Mouse (Mus musculus): ENCODE measurements around the gene St7l. TPM values are rescaled to one million over a fixed set of nuclear protein-coding genes. Genes with fewer than 3 reads are reported as not detected.
A peak's percentile ranks its signal among the peaks of the same experiment; 100 is the strongest.
"Not testable (repeated sequence)": the region's sequence is repeated elsewhere in the genome, so short reads cannot be mapped to it uniquely, and the experiment has no call there.

St7l gene
- polyA plus RNA-seq, 1 experiment from 2014 or later, result 39.7 TPM

- no peak overlapping the region for H3K9ac ChIP-seq (replicated peaks; ENCODE audit: low read length)
- H3K27ac ChIP-seq (replicated peaks; ENCODE audit: low read depth, low read length), result no peak overlapping the region
- no peaks in the 10 kb centered on the region for H3K4me1 ChIP-seq (ENCODE audit: control insufficient read depth, insufficient read depth, low read length)
- H3K36me3 ChIP-seq (replicated peaks; ENCODE audit: control insufficient read depth, insufficient read depth, low read depth, low read length), result no peaks in the 10 kb centered on the region
- no peaks in the 10 kb centered on the region for H3K9me3 ChIP-seq (replicated peaks; ENCODE audit: control insufficient read depth, low read length)
- DNase-seq (ENCODE audit: low spot score) (no peak), ATAC-seq (replicated peaks; ENCODE audit: insufficient number of reproducible peaks, low FRiP score, low TSS enrichment, low read depth) (no peak)
- H3K4me2 ChIP-seq (ENCODE audit: low read depth, low read length), result no peak overlapping the region
- H3K27me3 ChIP-seq (ENCODE audit: control insufficient read depth, insufficient read depth, low read length), result no peaks in the 10 kb centered on the region
- 100% methylated on average over 1 of the region's 1 CpGs for WGBS
- no peak overlapping the region for H3K4me3 ChIP-seq (ENCODE audit: low read depth, low read length)
Measured at GRCm38 (mm10) chr3:104858560-104858959, 5.2 kb upstream of the St7l start.

DNA sequence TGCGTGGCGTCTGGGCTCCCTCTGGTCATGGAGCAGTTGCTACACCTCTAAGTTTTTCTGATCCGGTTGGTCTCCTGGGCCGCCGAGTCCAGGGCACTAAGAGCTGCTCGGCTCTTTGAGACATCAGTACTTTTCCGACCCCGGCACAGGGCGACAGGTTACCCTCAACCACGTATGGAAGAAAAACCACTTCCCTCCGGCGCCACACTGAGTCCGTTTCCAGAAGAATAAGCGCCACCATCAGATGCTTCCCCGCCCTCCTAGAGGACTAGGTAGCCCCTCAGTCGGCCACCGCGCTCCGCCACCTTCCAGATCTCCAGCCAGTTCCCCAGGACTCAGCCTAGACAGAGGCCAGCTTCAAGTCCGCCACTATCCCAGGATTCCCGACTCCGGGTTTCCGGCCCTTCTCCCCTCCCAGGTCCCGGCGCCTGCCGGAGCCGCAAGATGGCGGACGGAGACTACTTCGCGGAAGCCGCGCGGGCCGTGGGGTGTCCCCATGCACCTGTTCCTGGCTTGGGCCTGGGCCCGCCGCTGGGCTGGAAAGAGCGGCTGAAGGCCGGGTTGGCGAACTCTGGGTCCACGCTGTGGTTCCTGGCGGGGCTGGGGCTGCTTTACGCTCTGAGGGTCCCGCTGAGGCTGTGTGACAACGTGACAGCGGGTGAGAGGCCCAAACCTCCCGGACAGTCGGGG is 991 bp downstream of the St7l start:
- WGBS, result under 1% methylated on average over 48 of the region's 48 CpGs
- peak; percentile 90 for ATAC-seq (replicated peaks; ENCODE audit: insufficient number of reproducible peaks, low FRiP score, low TSS enrichment, low read depth)

DNA sequence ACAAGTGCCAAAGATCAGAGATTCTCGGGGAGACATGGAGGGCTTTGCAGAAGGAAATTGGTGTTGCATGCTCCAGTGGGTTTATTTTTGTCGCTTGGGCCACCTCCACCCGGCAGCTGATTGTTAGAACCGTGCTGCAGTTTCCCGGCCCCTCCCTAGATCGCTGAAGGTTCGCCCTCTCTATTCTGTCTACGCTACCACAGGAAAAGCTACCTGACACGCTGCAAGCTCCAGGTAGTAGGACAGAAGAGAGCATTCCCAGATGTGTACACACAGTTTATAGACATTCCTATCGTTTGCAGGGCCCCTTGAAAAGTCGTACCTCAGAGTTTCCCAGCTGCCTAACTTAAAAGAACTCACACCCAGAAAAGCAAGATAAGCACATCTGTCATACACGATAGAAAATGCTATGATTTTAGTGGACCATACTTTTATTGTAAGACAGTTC is 1.6 kb downstream of the St7l start:
- Histone ChIP-seq H3K9me3 (replicated peaks; ENCODE audit: control insufficient read depth, low read length) (no peaks in the 10 kb centered on the region), H3K4me1 (ENCODE audit: control insufficient read depth, insufficient read depth, low read length) (no peaks in the 10 kb centered on the region), H3K4me3 (ENCODE audit: low read depth, low read length) (peak overlapping the region; percentile 90), H3K27me3 (ENCODE audit: control insufficient read depth, insufficient read depth, low read length) (no peaks in the 10 kb centered on the region), H3K27ac (replicated peaks; ENCODE audit: low read depth, low read length) (peak overlapping the region; percentile 74), H3K9ac (replicated peaks; ENCODE audit: low read length) (peak overlapping the region; percentile 97), H3K4me2 (ENCODE audit: low read depth, low read length) (peak overlapping the region; percentile 58), H3K36me3 (replicated peaks; ENCODE audit: control insufficient read depth, insufficient read depth, low read depth, low read length) (no peaks in the 10 kb centered on the region)
- under 1% methylated on average over 12 of the region's 12 CpGs for WGBS
- ATAC-seq (replicated peaks; ENCODE audit: insufficient number of reproducible peaks, low FRiP score, low TSS enrichment, low read depth) (0 out of 2 replicates have a peak, but pooled peaks have one; percentile 1), DNase-seq (ENCODE audit: low spot score) (peak; percentile 7)

More for the DNA sequence above, 991 bp downstream of the St7l start:
- Histone ChIP-seq H3K36me3 (replicated peaks; ENCODE audit: control insufficient read depth, insufficient read depth, low read depth, low read length) (no peaks in the 10 kb centered on the region), H3K9ac (replicated peaks; ENCODE audit: low read length) (peak overlapping the region; percentile 97), H3K27me3 (ENCODE audit: control insufficient read depth, insufficient read depth, low read length) (no peaks in the 10 kb centered on the region), H3K4me1 (ENCODE audit: control insufficient read depth, insufficient read depth, low read length) (no peaks in the 10 kb centered on the region), H3K27ac (replicated peaks; ENCODE audit: low read depth, low read length) (peak overlapping the region; percentile 74), H3K4me3 (ENCODE audit: low read depth, low read length) (peak overlapping the region; percentile 90), H3K4me2 (ENCODE audit: low read depth, low read length) (peak overlapping the region; percentile 58), H3K9me3 (replicated peaks; ENCODE audit: control insufficient read depth, low read length) (no peaks in the 10 kb centered on the region)
- peak; percentile 88 for DNase-seq (ENCODE audit: low spot score)

DNA sequence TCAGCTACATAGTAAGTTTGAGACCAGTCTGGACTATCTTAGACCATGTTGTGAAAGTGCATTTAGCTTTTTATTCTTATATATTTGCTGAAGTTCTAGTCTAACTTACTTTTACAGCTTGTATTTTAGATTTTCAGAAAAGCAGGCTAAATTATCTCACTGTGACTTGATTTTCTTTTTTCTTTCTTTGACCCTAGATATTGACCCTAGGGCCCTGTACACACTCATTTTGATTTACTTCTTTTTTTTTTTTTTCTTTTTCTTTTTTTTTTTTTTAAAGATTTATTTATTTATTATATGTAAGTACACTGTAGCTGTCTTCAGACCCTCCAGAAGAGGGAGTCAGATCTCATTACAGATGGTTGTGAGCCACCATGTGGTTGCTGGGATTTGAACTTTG is 2.9 kb downstream of the St7l start:
- H3K4me3 ChIP-seq (ENCODE audit: low read depth, low read length); H3K9me3 ChIP-seq (replicated peaks; ENCODE audit: control insufficient read depth, low read length); H3K9ac ChIP-seq (replicated peaks; ENCODE audit: low read length); H3K27ac ChIP-seq (replicated peaks; ENCODE audit: low read depth, low read length); ATAC-seq (replicated peaks; ENCODE audit: insufficient number of reproducible peaks, low FRiP score, low TSS enrichment, low read depth); H3K36me3 ChIP-seq (replicated peaks; ENCODE audit: control insufficient read depth, insufficient read depth, low read depth, low read length); H3K4me2 ChIP-seq (ENCODE audit: low read depth, low read length); H3K4me1 ChIP-seq (ENCODE audit: control insufficient read depth, insufficient read depth, low read length); H3K27me3 ChIP-seq (ENCODE audit: control insufficient read depth, insufficient read depth, low read length); DNase-seq (ENCODE audit: low spot score): not testable (repeated sequence)

- peaks cover 6% of the 10 kb centered on the region for H3K36me3 ChIP-seq (replicated peaks; ENCODE audit: control insufficient read depth, insufficient read depth, low read depth, low read length)
- DNase-seq (ENCODE audit: low spot score) (no peak), ATAC-seq (replicated peaks; ENCODE audit: insufficient number of reproducible peaks, low FRiP score, low TSS enrichment, low read depth) (no peak)
- no peaks in the 10 kb centered on the region for H3K4me1 ChIP-seq (ENCODE audit: control insufficient read depth, insufficient read depth, low read length)
- no peaks in the 10 kb centered on the region for H3K27me3 ChIP-seq (ENCODE audit: control insufficient read depth, insufficient read depth, low read length)
- no peaks in the 10 kb centered on the region for H3K9me3 ChIP-seq (replicated peaks; ENCODE audit: control insufficient read depth, low read length)
- no peak overlapping the region for H3K4me2 ChIP-seq (ENCODE audit: low read depth, low read length)
- H3K27ac ChIP-seq (replicated peaks; ENCODE audit: low read depth, low read length), result no peak overlapping the region
- no peak overlapping the region for H3K4me3 ChIP-seq (ENCODE audit: low read depth, low read length)
- H3K9ac ChIP-seq (replicated peaks; ENCODE audit: low read length), result no peak overlapping the region
Measured at GRCm38 (mm10) chr3:104869611-104870010, 5.8 kb downstream of the St7l start.

- DNase-seq (ENCODE audit: low spot score), result no peak
- Histone ChIP-seq H3K36me3 (replicated peaks; ENCODE audit: control insufficient read depth, insufficient read depth, low read depth, low read length) (peaks cover 3% of the 10 kb centered on the region; the same call in 1 of the 2 replicates), H3K4me1 (ENCODE audit: control insufficient read depth, insufficient read depth, low read length) (no peaks in the 10 kb centered on the region), H3K9ac (replicated peaks; ENCODE audit: low read length) (no peak overlapping the region), H3K4me2 (ENCODE audit: low read depth, low read length) (no peak overlapping the region), H3K27me3 (ENCODE audit: control insufficient read depth, insufficient read depth, low read length) (no peaks in the 10 kb centered on the region), H3K27ac (replicated peaks; ENCODE audit: low read depth, low read length) (no peak overlapping the region), H3K9me3 (replicated peaks; ENCODE audit: control insufficient read depth, low read length) (no peaks in the 10 kb centered on the region), H3K4me3 (ENCODE audit: low read depth, low read length) (no peak overlapping the region)
- 84% methylated on average over 3 of the region's 3 CpGs for WGBS
- ATAC-seq (replicated peaks; ENCODE audit: insufficient number of reproducible peaks, low FRiP score, low TSS enrichment, low read depth), result no peak
Measured at GRCm38 (mm10) chr3:104888585-104888984, 24.8 kb downstream of the St7l start.

GRCm38 (mm10) chr3:104896141-104896540 is 32.3 kb downstream of the St7l start:
- Histone ChIP-seq H3K9ac (replicated peaks; ENCODE audit: low read length) (no peak overlapping the region), H3K36me3 (replicated peaks; ENCODE audit: control insufficient read depth, insufficient read depth, low read depth, low read length) (no peaks in the 10 kb centered on the region), H3K9me3 (replicated peaks; ENCODE audit: control insufficient read depth, low read length) (no peaks in the 10 kb centered on the region), H3K4me3 (ENCODE audit: low read depth, low read length) (no peak overlapping the region), H3K27me3 (ENCODE audit: control insufficient read depth, insufficient read depth, low read length) (no peaks in the 10 kb centered on the region), H3K4me1 (ENCODE audit: control insufficient read depth, insufficient read depth, low read length) (no peaks in the 10 kb centered on the region), H3K27ac (replicated peaks; ENCODE audit: low read depth, low read length) (no peak overlapping the region), H3K4me2 (ENCODE audit: low read depth, low read length) (no peak overlapping the region)
- WGBS, result 82% methylated on average over 3 of the region's 3 CpGs
- DNase-seq (ENCODE audit: low spot score) (no peak), ATAC-seq (replicated peaks; ENCODE audit: insufficient number of reproducible peaks, low FRiP score, low TSS enrichment, low read depth) (no peak)

GRCm38 (mm10) chr3:104901154-104901553 is 37.3 kb downstream of the St7l start:
- Histone ChIP-seq H3K4me1 (ENCODE audit: control insufficient read depth, insufficient read depth, low read length) (no peaks in the 10 kb centered on the region), H3K9me3 (replicated peaks; ENCODE audit: control insufficient read depth, low read length) (no peaks in the 10 kb centered on the region), H3K4me3 (ENCODE audit: low read depth, low read length) (no peak overlapping the region), H3K4me2 (ENCODE audit: low read depth, low read length) (no peak overlapping the region), H3K9ac (replicated peaks; ENCODE audit: low read length) (no peak overlapping the region), H3K27ac (replicated peaks; ENCODE audit: low read depth, low read length) (no peak overlapping the region), H3K36me3 (replicated peaks; ENCODE audit: control insufficient read depth, insufficient read depth, low read depth, low read length) (no peaks in the 10 kb centered on the region), H3K27me3 (ENCODE audit: control insufficient read depth, insufficient read depth, low read length) (no peaks in the 10 kb centered on the region)
- 88% methylated on average over 4 of the region's 4 CpGs for WGBS
- ATAC-seq (replicated peaks; ENCODE audit: insufficient number of reproducible peaks, low FRiP score, low TSS enrichment, low read depth) (no peak), DNase-seq (ENCODE audit: low spot score) (no peak)
